Comparison of ENCODE assay signal across 20 mouse cellular contexts in the genomic region with DNA sequence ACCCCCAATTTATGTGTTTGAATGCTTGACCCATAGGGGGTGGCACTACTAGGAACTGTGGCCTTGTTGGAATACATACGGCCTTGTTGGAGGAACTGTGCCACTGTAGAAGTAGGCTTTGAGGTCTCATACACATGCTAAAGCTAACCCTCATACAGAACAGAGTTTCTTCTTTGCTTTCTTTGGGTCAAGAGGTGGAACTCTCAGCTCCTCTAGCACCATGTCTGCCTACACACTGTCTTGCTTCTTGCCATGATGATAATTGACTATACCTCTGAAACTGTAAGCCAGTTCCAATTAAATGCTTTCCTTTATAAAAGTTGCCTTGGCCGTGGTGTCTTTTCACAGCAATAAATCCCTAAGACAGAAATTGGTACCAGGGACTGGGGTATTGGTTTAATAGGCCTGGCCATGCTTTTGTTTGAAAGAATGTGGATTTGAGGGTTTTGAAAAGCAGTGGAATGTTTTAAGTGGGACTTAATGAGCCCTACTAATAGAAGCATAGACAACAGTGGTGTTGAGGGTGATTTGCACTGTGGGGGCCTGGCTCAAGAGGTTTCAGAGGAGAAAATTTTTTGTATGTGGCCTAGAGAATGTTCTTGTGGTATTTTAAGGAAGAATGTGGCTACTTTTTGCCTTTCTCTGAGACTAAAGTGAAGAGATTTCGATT.
A peak's percentile ranks its signal among the peaks of the same experiment; 100 is the strongest.
DNase-seq lines count a peak whose midpoint lies in the region; ATAC-seq and TF ChIP-seq lines count a peak whose summit lies in the region.
"Had no signal": no experiment of that assay in that cellular context is flagged by ENCODE, and none has a peak within 500 bp of the region (broad histone marks: within the 10 kb centered on the region; RNA-seq: fewer than 3 reads in every experiment).

No protein-coding gene starts in this region.

- no peak overlapping the region for H3K4me3 ChIP-seq in forebrain, embryonic 10.5 days
- no peak overlapping the region for H3K4me3 ChIP-seq in forebrain, postnatal 0 days (ENCODE audit: low read depth, low read length)
- no peak overlapping the region for H3K4me3 ChIP-seq in neural tube, embryonic 11.5 days (ENCODE audit: low read depth, low read length)
- no peak overlapping the region for H3K4me3 ChIP-seq in neural tube, embryonic 15.5 days (replicated peaks)
- H3K4me3 ChIP-seq in forebrain, embryonic 13.5 days = no peak overlapping the region
- H3K4me3 ChIP-seq in hindbrain, embryonic 12.5 days = no peak overlapping the region
- H3K4me3 ChIP-seq: heart, embryonic 12.5 days; hindbrain, embryonic 13.5 days; limb, embryonic 12.5 days; liver, embryonic 12.5 days; midbrain, embryonic 10.5 days had no signal

- H3K4me1 ChIP-seq in forebrain, embryonic 10.5 days = peaks cover 20% of the 10 kb centered on the region
- H3K4me1 ChIP-seq in forebrain, postnatal 0 days (ENCODE audit: insufficient read depth) = no peaks in the 10 kb centered on the region
- H3K4me1 ChIP-seq in neural tube, embryonic 11.5 days (ENCODE audit: control insufficient read depth, insufficient read depth, low read length) = no peaks in the 10 kb centered on the region
- no peaks in the 10 kb centered on the region for H3K4me1 ChIP-seq in neural tube, embryonic 15.5 days
- H3K4me1 ChIP-seq in forebrain, embryonic 13.5 days = 0 out of 2 replicates have a peak, but pooled peaks cover 6% of the 10 kb centered on the region
- H3K4me1 ChIP-seq in hindbrain, embryonic 12.5 days = no peaks in the 10 kb centered on the region
- H3K4me1 ChIP-seq: heart, embryonic 12.5 days; hindbrain, embryonic 13.5 days; limb, embryonic 12.5 days; liver, embryonic 12.5 days; midbrain, embryonic 10.5 days had no signal

- no peak for TF ChIP-seq CTCF in forebrain, postnatal 0 days (IDR thresholded peaks at IDR 0.05; ENCODE audit: low read depth)

- no peak overlapping the region for H3K27ac ChIP-seq in forebrain, embryonic 10.5 days
- no peak overlapping the region for H3K27ac ChIP-seq in forebrain, postnatal 0 days (ENCODE audit: low read depth, low read length)
- no peak overlapping the region for H3K27ac ChIP-seq in neural tube, embryonic 11.5 days (ENCODE audit: low read depth, low read length)
- no peak overlapping the region for H3K27ac ChIP-seq in neural tube, embryonic 15.5 days (replicated peaks)
- no peak overlapping the region for H3K27ac ChIP-seq in forebrain, embryonic 13.5 days
- H3K27ac ChIP-seq in hindbrain, embryonic 12.5 days = no peak overlapping the region
- H3K27ac ChIP-seq: hindbrain, embryonic 13.5 days; limb, embryonic 12.5 days; liver, embryonic 12.5 days; midbrain, embryonic 10.5 days had no signal

- no peak for ATAC-seq in forebrain, postnatal 0 days
- peak; percentile 61; the same call in 1 of the 2 replicates for ATAC-seq in neural tube, embryonic 11.5 days (ENCODE audit: insufficient read depth, low FRiP score, low TSS enrichment)
- no peak for ATAC-seq in neural tube, embryonic 15.5 days (ENCODE audit: low FRiP score)
- ATAC-seq in forebrain, embryonic 13.5 days = peak; percentile 71; the same call in 1 of the 2 replicates
- ATAC-seq in megakaryocyte progenitor cell, adult 5-6 weeks (replicated peaks; ENCODE audit: poor library complexity) = no peak
- no peak for ATAC-seq in hindbrain, embryonic 12.5 days (ENCODE audit: low FRiP score)
- ATAC-seq: liver, embryonic 12.5 days had no signal

- H3K9ac ChIP-seq in forebrain, postnatal 0 days = no peak overlapping the region
- H3K9ac ChIP-seq in neural tube, embryonic 11.5 days (ENCODE audit: low read length) = no peak overlapping the region
- H3K9ac ChIP-seq in neural tube, embryonic 15.5 days (replicated peaks) = no peak overlapping the region
- H3K9ac ChIP-seq in forebrain, embryonic 13.5 days = no peak overlapping the region
- no peak overlapping the region for H3K9ac ChIP-seq in hindbrain, embryonic 12.5 days
- H3K9ac ChIP-seq: heart, embryonic 12.5 days; hindbrain, embryonic 13.5 days; limb, embryonic 12.5 days; liver, embryonic 12.5 days had no signal

- no peak overlapping the region for H3K4me2 ChIP-seq in forebrain, postnatal 0 days (ENCODE audit: low read depth)
- H3K4me2 ChIP-seq in neural tube, embryonic 11.5 days (ENCODE audit: low read depth) = no peak overlapping the region
- no peak overlapping the region for H3K4me2 ChIP-seq in neural tube, embryonic 15.5 days
- H3K4me2 ChIP-seq in forebrain, embryonic 13.5 days = no peak overlapping the region
- no peak overlapping the region for H3K4me2 ChIP-seq in hindbrain, embryonic 12.5 days (replicated peaks)
- H3K4me2 ChIP-seq: heart, embryonic 12.5 days; hindbrain, embryonic 13.5 days; limb, embryonic 12.5 days; liver, embryonic 12.5 days had no signal

- 34% methylated on average over 3 of the region's 3 CpGs for WGBS in forebrain, embryonic 10.5 days
- WGBS in forebrain, postnatal 0 days = 7% methylated on average over 3 of the region's 3 CpGs
- 63% methylated on average over 3 of the region's 3 CpGs for WGBS in neural tube, embryonic 11.5 days
- WGBS in neural tube, embryonic 15.5 days = 45% methylated on average over 3 of the region's 3 CpGs
- 8% methylated on average over 3 of the region's 3 CpGs for WGBS in forebrain, embryonic 13.5 days
- WGBS in hindbrain, embryonic 12.5 days = 63% methylated on average over 3 of the region's 3 CpGs

- peaks cover 9% of the 10 kb centered on the region for H3K9me3 ChIP-seq in forebrain, embryonic 10.5 days
- H3K9me3 ChIP-seq in forebrain, postnatal 0 days (ENCODE audit: low read length) = no peaks in the 10 kb centered on the region
- H3K9me3 ChIP-seq in neural tube, embryonic 11.5 days (ENCODE audit: control insufficient read depth, low read length) = no peaks in the 10 kb centered on the region
- H3K9me3 ChIP-seq in neural tube, embryonic 15.5 days (replicated peaks) = no peaks in the 10 kb centered on the region
- no peaks in the 10 kb centered on the region for H3K9me3 ChIP-seq in forebrain, embryonic 13.5 days (replicated peaks)
- H3K9me3 ChIP-seq in hindbrain, embryonic 12.5 days (replicated peaks) = 0 out of 2 replicates have a peak, but pooled peaks cover 4% of the 10 kb centered on the region
- H3K9me3 ChIP-seq: G1E; heart, embryonic 12.5 days; hindbrain, embryonic 13.5 days; limb, embryonic 12.5 days; liver, embryonic 12.5 days; midbrain, embryonic 10.5 days had no signal

- H3K36me3 ChIP-seq in forebrain, embryonic 10.5 days (replicated peaks) = 0 out of 2 replicates have a peak, but pooled peaks cover 2% of the 10 kb centered on the region
- no peaks in the 10 kb centered on the region for H3K36me3 ChIP-seq in forebrain, postnatal 0 days (ENCODE audit: insufficient read depth)
- no peaks in the 10 kb centered on the region for H3K36me3 ChIP-seq in neural tube, embryonic 11.5 days (ENCODE audit: control insufficient read depth, insufficient read depth, low read length)
- no peaks in the 10 kb centered on the region for H3K36me3 ChIP-seq in neural tube, embryonic 15.5 days
- H3K36me3 ChIP-seq in forebrain, embryonic 13.5 days (ENCODE audit: poor library complexity, severe bottlenecking) = no peaks in the 10 kb centered on the region
- no peaks in the 10 kb centered on the region for H3K36me3 ChIP-seq in hindbrain, embryonic 12.5 days
- H3K36me3 ChIP-seq: G1E; heart, embryonic 12.5 days; hindbrain, embryonic 13.5 days; limb, embryonic 12.5 days; liver, embryonic 12.5 days; midbrain, embryonic 10.5 days had no signal

- H3K27me3 ChIP-seq in forebrain, embryonic 10.5 days (ENCODE audit: poor library complexity, severe bottlenecking) = no peaks in the 10 kb centered on the region; the same call in 1 of the 2 replicates
- no peaks in the 10 kb centered on the region for H3K27me3 ChIP-seq in forebrain, postnatal 0 days (ENCODE audit: insufficient read depth, low read length)
- H3K27me3 ChIP-seq in neural tube, embryonic 11.5 days (ENCODE audit: control insufficient read depth, insufficient read depth, low read length) = no peaks in the 10 kb centered on the region
- H3K27me3 ChIP-seq in neural tube, embryonic 15.5 days (replicated peaks) = no peaks in the 10 kb centered on the region
- H3K27me3 ChIP-seq in forebrain, embryonic 13.5 days = no peaks in the 10 kb centered on the region
- no peaks in the 10 kb centered on the region for H3K27me3 ChIP-seq in hindbrain, embryonic 12.5 days
- H3K27me3 ChIP-seq: heart, embryonic 12.5 days; hindbrain, embryonic 13.5 days; limb, embryonic 12.5 days; liver, embryonic 12.5 days had no signal

- peak; percentile 18 for DNase-seq in forebrain, embryonic 10.5 days (ENCODE audit: extremely low spot score, low spot score)
- DNase-seq in forebrain, postnatal 0 days = no peak
- no peak for DNase-seq in neural tube, embryonic 11.5 days (ENCODE audit: low spot score)
- peak; percentile 24 for DNase-seq in retina, postnatal 1 day
- DNase-seq: cerebellum, adult 2 months; heart, adult 11 months; heart, postnatal 14 days; kidney, adult 9 months; lung, postnatal 14 days; right cerebral cortex, postnatal 4 days had no signal

Comparison
In these comparisons a context has a peak if more than half of its experiments do, and no peak if none do; other contexts are left out.
1. DNase-seq: peak in forebrain, embryonic 10.5 days (single experiment) and retina, postnatal 1 day (single experiment); none in forebrain, postnatal 0 days (single experiment) and neural tube, embryonic 11.5 days (single experiment).
2. ATAC-seq: peak in neural tube, embryonic 11.5 days (single experiment) and forebrain, embryonic 13.5 days (single experiment); none in forebrain, postnatal 0 days (single experiment), neural tube, embryonic 15.5 days (single experiment), megakaryocyte progenitor cell, adult 5-6 weeks (single experiment) and hindbrain, embryonic 12.5 days (single experiment).